Mouse (Mus musculus) layer of hippocampus, postnatal 36 days (tissue): ENCODE data around the gene Ces2h. TPM values are rescaled to one million over a fixed set of nuclear protein-coding genes. Genes with fewer than 3 reads are reported as not detected.
"Not testable (repeated sequence)": the region's sequence is repeated elsewhere in the genome, so short reads cannot be mapped to it uniquely, and the experiment has no call there.

Source experiments
- DNase-seq, 2 experiments: peaks; one replicate each; pipeline ENCODE4 v3.0.0; 2022
- total RNA-seq, 2 experiments: library from RNA; stranded (reverse); gene quantifications; 2 replicates each; pipeline ENCODE4 v1.2.3; 2021

Gene Ces2h
- total RNA-seq = not detected

- no peak for DNase-seq
These were observed at the start of gene Ces2h for GRCm38 (mm10) chr8:105000586-105000985. TSS of gene Ces2h (plus strand) at chr8:105000853.

GRCm38 (mm10) chr8:104961537-104961961 is 39.1 kb upstream of the Ces2h start, which contains the start of gene Ces2g:
TSS of gene Ces2g (plus strand) at chr8:104961718.
- DNase-seq = no peak

- DNase-seq = no peak
These were observed 38.3 kb upstream of the Ces2h start for GRCm38 (mm10) chr8:104962229-104962901.

- DNase-seq = no peak
These were observed 37.2 kb upstream of the Ces2h start for GRCm38 (mm10) chr8:104963375-104963894.

- no peak for DNase-seq
These were observed 16.5 kb upstream of the Ces2h start for GRCm38 (mm10) chr8:104984126-104984525.

- DNase-seq = no peak
These were observed 15.7 kb upstream of the Ces2h start for GRCm38 (mm10) chr8:104984942-104985341.

GRCm38 (mm10) chr8:104998191-104998590 is 2.5 kb upstream of the Ces2h start:
- no peak for DNase-seq

- no peak for DNase-seq
These were observed 1.5 kb upstream of the Ces2h start for GRCm38 (mm10) chr8:104999183-104999582.

GRCm38 (mm10) chr8:105010000-105010399 is 9.3 kb downstream of the Ces2h start:
- DNase-seq = no peak

- DNase-seq = no peak
These were observed 10.5 kb downstream of the Ces2h start for GRCm38 (mm10) chr8:105011136-105011535.

- no peak for DNase-seq
These were observed 13.7 kb downstream of the Ces2h start for GRCm38 (mm10) chr8:105014391-105014790.

GRCm38 (mm10) chr8:105021954-105022353 is 21.3 kb downstream of the Ces2h start:
- DNase-seq = no peak

GRCm38 (mm10) chr8:105023087-105023486 is 22.4 kb downstream of the Ces2h start:
- DNase-seq = no peak

- no peak for DNase-seq
These were observed 24.4 kb downstream of the Ces2h start for GRCm38 (mm10) chr8:105025050-105025449.

GRCm38 (mm10) chr8:105043510-105043909 is 42.9 kb downstream of the Ces2h start:
- no peak for DNase-seq

GRCm38 (mm10) chr8:105045824-105046401 is 45.3 kb downstream of the Ces2h start:
- no peak for DNase-seq

- DNase-seq = no peak
These were observed 47.8 kb downstream of the Ces2h start, which contains the start of gene Ces3a for GRCm38 (mm10) chr8:105048371-105048854. TSS of gene Ces3a (plus strand) at chr8:105048601.

GRCm38 (mm10) chr8:105056211-105056610 is 55.6 kb downstream of the Ces2h start:
- DNase-seq = no peak

- DNase-seq = no peak
These were observed 59.4 kb downstream of the Ces2h start for GRCm38 (mm10) chr8:105060056-105060455.

- DNase-seq = peak in 1 of 2 experiments; percentile 10
These were observed 66.1 kb downstream of the Ces2h start for GRCm38 (mm10) chr8:105066761-105067160.

- not testable (repeated sequence) for DNase-seq
These were observed 67.3 kb downstream of the Ces2h start for GRCm38 (mm10) chr8:105067905-105068304.

- no peak for DNase-seq
These were observed 68.3 kb downstream of the Ces2h start for GRCm38 (mm10) chr8:105068971-105069370.
